Mouse (Mus musculus): ENCODE results near the gene Mafg. TPM values are rescaled to one million over a fixed set of nuclear protein-coding genes. Genes with fewer than 3 reads are reported as not detected.
A peak's percentile ranks its signal among the peaks of the same experiment; 100 is the strongest.

The Mafg gene
- polyA plus RNA-seq, 1 experiment = 33.6 TPM

GRCm38 (mm10) chr11:120629341-120629730 lies 4.1 kb downstream of the Mafg start:
- WGBS = 52% methylated on average over 23 of the region's 23 CpGs
- Histone ChIP-seq H3K4me3 (ENCODE audit: low read depth, low read length) (peak overlapping the region; percentile 53), H3K4me1 (ENCODE audit: control insufficient read depth, insufficient read depth, insufficient read length, low read length) (peaks cover 42% of the 10 kb centered on the region), H3K27ac (ENCODE audit: insufficient read depth, low read depth, low read length) (peak overlapping the region; percentile 92), H3K27me3 (ENCODE audit: control insufficient read depth, insufficient read depth, low read length) (no peaks in the 10 kb centered on the region), H3K36me3 (ENCODE audit: control insufficient read depth, insufficient read depth, low read length) (peaks cover 11% of the 10 kb centered on the region)
- TF ChIP-seq POLR2A (IDR thresholded peaks at IDR 0.05; ENCODE audit: low read depth, low read length) (no peak; the same call in 1 of the 2 replicates), CTCF (IDR thresholded peaks at IDR 0.05; ENCODE audit: extremely low read depth, insufficient read length, insufficient replicate concordance, low read depth, low read length) (no peak)

- Histone ChIP-seq H3K4me1 (ENCODE audit: control insufficient read depth, insufficient read depth, insufficient read length, low read length) (peaks cover 36% of the 10 kb centered on the region), H3K27me3 (ENCODE audit: control insufficient read depth, insufficient read depth, low read length) (no peaks in the 10 kb centered on the region), H3K4me3 (ENCODE audit: low read depth, low read length) (peak overlapping the region; percentile 53), H3K36me3 (ENCODE audit: control insufficient read depth, insufficient read depth, low read length) (peaks cover 11% of the 10 kb centered on the region), H3K27ac (ENCODE audit: insufficient read depth, low read depth, low read length) (no peak overlapping the region)
- TF ChIP-seq POLR2A (IDR thresholded peaks at IDR 0.05; ENCODE audit: low read depth, low read length) = no peak
- TF ChIP-seq CTCF (IDR thresholded peaks at IDR 0.05; ENCODE audit: extremely low read depth, insufficient read length, insufficient replicate concordance, low read depth, low read length) = no peak
- 90% methylated on average over 23 of the region's 23 CpGs for WGBS
Measured at GRCm38 (mm10) chr11:120628601-120629340, 4.6 kb downstream of the Mafg start.

- H3K4me1 ChIP-seq (ENCODE audit: control insufficient read depth, insufficient read depth, insufficient read length, low read length) = peaks cover 36% of the 10 kb centered on the region
- TF ChIP-seq POLR2A (IDR thresholded peaks at IDR 0.05; ENCODE audit: low read depth, low read length) (no peak), CTCF (IDR thresholded peaks at IDR 0.05; ENCODE audit: extremely low read depth, insufficient read length, insufficient replicate concordance, low read depth, low read length) (no peak)
- H3K27me3 ChIP-seq (ENCODE audit: control insufficient read depth, insufficient read depth, low read length) = no peaks in the 10 kb centered on the region
- H3K4me3 ChIP-seq (ENCODE audit: low read depth, low read length) = peak overlapping the region; percentile 2; the same call in 1 of the 2 replicates
- peaks cover 21% of the 10 kb centered on the region for H3K36me3 ChIP-seq (ENCODE audit: control insufficient read depth, insufficient read depth, low read length)
- WGBS = 76% methylated on average over 22 of the region's 22 CpGs
- H3K27ac ChIP-seq (ENCODE audit: insufficient read depth, low read depth, low read length) = no peak overlapping the region; the same call in 1 of the 2 replicates
Measured at GRCm38 (mm10) chr11:120627468-120628300, 5.7 kb downstream of the Mafg start.

- H3K4me3 ChIP-seq (ENCODE audit: low read depth, low read length) = no peak overlapping the region
- TF ChIP-seq CTCF (IDR thresholded peaks at IDR 0.05; ENCODE audit: extremely low read depth, insufficient read length, insufficient replicate concordance, low read depth, low read length) = no peak
- no peak for TF ChIP-seq POLR2A (IDR thresholded peaks at IDR 0.05; ENCODE audit: low read depth, low read length)
- H3K36me3 ChIP-seq (ENCODE audit: control insufficient read depth, insufficient read depth, low read length) = peaks cover 27% of the 10 kb centered on the region
- H3K27me3 ChIP-seq (ENCODE audit: control insufficient read depth, insufficient read depth, low read length) = no peaks in the 10 kb centered on the region
- H3K4me1 ChIP-seq (ENCODE audit: control insufficient read depth, insufficient read depth, insufficient read length, low read length) = peaks cover 36% of the 10 kb centered on the region
- WGBS = 86% methylated on average over 11 of the region's 11 CpGs
- H3K27ac ChIP-seq (ENCODE audit: insufficient read depth, low read depth, low read length) = no peak overlapping the region
Measured at GRCm38 (mm10) chr11:120626785-120627467, 6.5 kb downstream of the Mafg start.

GRCm38 (mm10) chr11:120625152-120625775 lies 8.1 kb downstream of the Mafg start, which contains the start of gene Sirt7:
Gene Sirt7 (minus strand): TSS chr11:120625240.
- H3K4me1 ChIP-seq (ENCODE audit: control insufficient read depth, insufficient read depth, insufficient read length, low read length) = peaks cover 24% of the 10 kb centered on the region
- peak within 1 kb of the TSS; percentile 80 for H3K27ac ChIP-seq (ENCODE audit: insufficient read depth, low read depth, low read length)
- H3K36me3 ChIP-seq (ENCODE audit: control insufficient read depth, insufficient read depth, low read length) = peaks cover 42% of the 10 kb centered on the region
- H3K4me3 ChIP-seq (ENCODE audit: low read depth, low read length) = peak within 1 kb of the TSS; percentile 95
- no peaks in the 10 kb centered on the region for H3K27me3 ChIP-seq (ENCODE audit: control insufficient read depth, insufficient read depth, low read length)
- 8% methylated on average over 5 of the region's 5 CpGs for WGBS
- TF ChIP-seq CTCF (IDR thresholded peaks at IDR 0.05; ENCODE audit: extremely low read depth, insufficient read length, insufficient replicate concordance, low read depth, low read length) = no peak
- no peak for TF ChIP-seq POLR2A (IDR thresholded peaks at IDR 0.05; ENCODE audit: low read depth, low read length)

- Histone ChIP-seq H3K4me1 (ENCODE audit: control insufficient read depth, insufficient read depth, insufficient read length, low read length) (peaks cover 18% of the 10 kb centered on the region), H3K27me3 (ENCODE audit: control insufficient read depth, insufficient read depth, low read length) (no peaks in the 10 kb centered on the region), H3K4me3 (ENCODE audit: low read depth, low read length) (peak overlapping the region; percentile 95), H3K36me3 (ENCODE audit: control insufficient read depth, insufficient read depth, low read length) (peaks cover 48% of the 10 kb centered on the region), H3K27ac (ENCODE audit: insufficient read depth, low read depth, low read length) (peak overlapping the region; percentile 80)
- no peak for TF ChIP-seq CTCF (IDR thresholded peaks at IDR 0.05; ENCODE audit: extremely low read depth, insufficient read length, insufficient replicate concordance, low read depth, low read length)
- TF ChIP-seq POLR2A (IDR thresholded peaks at IDR 0.05; ENCODE audit: low read depth, low read length) = peak; percentile 77
- WGBS = under 1% methylated on average over 53 of the region's 53 CpGs
Measured at GRCm38 (mm10) chr11:120624680-120625111, 8.7 kb downstream of the Mafg start.

Data from small intestine, adult 2 months (tissue).